ENCODE assay signal across 7 mouse cellular contexts in genomic region chr5:149037729-149038128, GRCm38 (mm10). TPM values are rescaled to one million over a fixed set of nuclear protein-coding genes. Genes with fewer than 3 reads are reported as not detected.
DNase-seq lines count a peak whose midpoint lies in the region; TF ChIP-seq lines count a peak whose summit lies in the region.

No protein-coding gene starts in this region.

- intact Hi-C loops in left cerebral cortex, postnatal 10 days (cut with DNase I): no loop called here
- intact Hi-C loops in left cerebral cortex, postnatal 25 days (cut with DNase I): no loop called here

- no peak for TF ChIP-seq POLR2A in brain, embryonic 14.5 days (IDR thresholded peaks at IDR 0.05; ENCODE audit: borderline replicate concordance, extremely low read depth, insufficient read depth, insufficient read length, poor library complexity, severe bottlenecking)

- no peak for TF ChIP-seq CTCF in brain, embryonic 14.5 days (IDR thresholded peaks at IDR 0.05; ENCODE audit: borderline replicate concordance, extremely low read depth, insufficient read depth, insufficient read length)

- DNase-seq in left cerebral cortex, postnatal 10 days (ENCODE audit: extremely low spot score in 1 of 2, low spot score in 2 of 2): peak; percentile 44 to 46
- DNase-seq in left cerebral cortex, postnatal 25 days (ENCODE audit: low spot score in 2 of 2): no peak
- peak; percentile 84 for DNase-seq in brain, embryonic 14.5 days (ENCODE audit: low read depth)
- DNase-seq in gastrocnemius, postnatal 25 days: peak; percentile 72
- peak; percentile 62 to 83 for DNase-seq in layer of hippocampus, postnatal 14 days (ENCODE audit: low spot score in 2 of 2)
- DNase-seq in frontal cortex, postnatal 14 days (ENCODE audit: low spot score in 2 of 2): no peak
- no peak for DNase-seq in spleen, postnatal 10 days (ENCODE audit: low spot score in 2 of 2)

RNA-seq across cellular contexts. Expression of gene Gm42791, which starts 42.8 kb away (rescaled TPM):
- 10 to 100 TPM in 1 of 2 experiments, 1 to 10 TPM in 1; 6.0 to 18.1 TPM for total RNA-seq in left cerebral cortex, postnatal 10 days (2021)
- total RNA-seq in left cerebral cortex, postnatal 25 days (2021): 10 to 100 TPM; 17.8 to 18.5 TPM
- not detected in 2 replicates for polyA plus RNA-seq in brain, embryonic 14.5 days (2012; rRNA removed)
- total RNA-seq in gastrocnemius, postnatal 25 days (2021): 1 to 10 TPM; 3.6 to 3.8 TPM
- total RNA-seq in layer of hippocampus, postnatal 14 days (2021): 10 to 100 TPM; 15.2 to 18.0 TPM

Comparison
In these comparisons a context has a peak if more than half of its experiments do, and no peak if none do; other contexts are left out.
1. DNase-seq: peak in left cerebral cortex, postnatal 10 days (2 of 2), brain, embryonic 14.5 days (single experiment), gastrocnemius, postnatal 25 days (single experiment) and layer of hippocampus, postnatal 14 days (2 of 2); none in left cerebral cortex, postnatal 25 days (0 of 2), frontal cortex, postnatal 14 days (0 of 2) and spleen, postnatal 10 days (0 of 2).